ENCODE assay signal across 7 mouse cellular contexts in genomic region chr16:15195931-15196330, GRCm38 (mm10).
DNase-seq lines count a peak whose midpoint lies in the region; ATAC-seq and TF ChIP-seq lines count a peak whose summit lies in the region.
"Not testable (repeated sequence)": the region's sequence is repeated elsewhere in the genome, so short reads cannot be mapped to it uniquely, and the experiment has no call there.

No protein-coding gene starts in this region.

- peak; percentile 10 to 19 for DNase-seq in cerebellum, postnatal 10 days
- peak; percentile 11 for DNase-seq in gastrocnemius, postnatal 14 days
- not testable (repeated sequence) for DNase-seq in limb, embryonic 14.5 days (ENCODE audit: low spot score)

- not testable (repeated sequence) for TF ChIP-seq POLR2A in embryonic fibroblast, embryonic 13.5 days (IDR thresholded peaks at IDR 0.05; ENCODE audit: low read depth, low read length); limb, embryonic 14.5 days (IDR thresholded peaks at IDR 0.05; ENCODE audit: borderline replicate concordance, extremely low read depth, insufficient read depth, insufficient read length); myocyte (IDR thresholded peaks at IDR 0.05; ENCODE audit: insufficient read length, low read depth)

- not testable (repeated sequence) for H3K9ac ChIP-seq in heart, embryonic 15.5 days; kidney, embryonic 14.5 days (ENCODE audit: low read depth, low read length); limb, embryonic 14.5 days (ENCODE audit: low read depth, low read length, severe bottlenecking)

- not testable (repeated sequence) for ATAC-seq in heart, embryonic 15.5 days (replicated peaks; ENCODE audit: insufficient number of reproducible peaks, insufficient read depth, low FRiP score, low read depth); kidney, embryonic 14.5 days (ENCODE audit: low FRiP score, low TSS enrichment); limb, embryonic 14.5 days (ENCODE audit: low FRiP score, low read depth)

- not testable (repeated sequence) for H3K79me2 ChIP-seq in myocyte (ENCODE audit: control insufficient read depth, insufficient read depth)

- H3K9me3 ChIP-seq in heart, embryonic 15.5 days (replicated peaks); kidney, embryonic 14.5 days (ENCODE audit: control insufficient read depth, low read length); limb, embryonic 14.5 days (ENCODE audit: control insufficient read depth, low read length): not testable (repeated sequence)

- intact Hi-C loops in gastrocnemius, postnatal 14 days (cut with DNase I; ENCODE audit: low total_unique reads) = not testable (repeated sequence)

- WGBS in heart, embryonic 15.5 days = 80% methylated on average over 8 of the region's 12 CpGs
- WGBS in kidney, embryonic 14.5 days = 85% methylated on average over 5 of the region's 12 CpGs
- WGBS in limb, embryonic 14.5 days = 85% methylated on average over 6 of the region's 12 CpGs

- peaks cover 29% of the 10 kb centered on the region for H3K4me1 ChIP-seq in embryonic fibroblast, embryonic 13.5 days (ENCODE audit: control insufficient read depth, insufficient read depth, low read length)
- peaks cover 15% of the 10 kb centered on the region for H3K4me1 ChIP-seq in heart, embryonic 15.5 days (replicated peaks)
- peaks cover 11% of the 10 kb centered on the region; the same call in 1 of the 2 replicates for H3K4me1 ChIP-seq in kidney, embryonic 14.5 days (ENCODE audit: control insufficient read depth, insufficient read depth, low read length)
- peaks cover 30% of the 10 kb centered on the region for H3K4me1 ChIP-seq in limb, embryonic 14.5 days (ENCODE audit: control insufficient read depth, insufficient read depth, low read length)

- not testable (repeated sequence) for H3K36me3 ChIP-seq in heart, embryonic 15.5 days; kidney, embryonic 14.5 days (ENCODE audit: control insufficient read depth, insufficient read depth, low read length); limb, embryonic 14.5 days (ENCODE audit: control insufficient read depth, insufficient read depth, low read length); myocyte (ENCODE audit: control insufficient read depth, insufficient read depth)

- H3K4me3 ChIP-seq in embryonic fibroblast, embryonic 13.5 days (ENCODE audit: insufficient read depth, low read length); heart, embryonic 15.5 days; kidney, embryonic 14.5 days (ENCODE audit: low read length); limb, embryonic 14.5 days (replicated peaks; ENCODE audit: low read length); myocyte: not testable (repeated sequence)

- not testable (repeated sequence) for H3ac ChIP-seq in myocyte (ENCODE audit: control insufficient read depth, insufficient read length)

- H3K27ac ChIP-seq in embryonic fibroblast, embryonic 13.5 days (ENCODE audit: insufficient read depth, low read length) = peak overlapping the region; percentile 99
- peak overlapping the region; percentile 73 for H3K27ac ChIP-seq in heart, embryonic 15.5 days
- H3K27ac ChIP-seq in kidney, embryonic 14.5 days (ENCODE audit: low read depth, low read length) = peak overlapping the region; percentile 89
- peak overlapping the region; percentile 76 for H3K27ac ChIP-seq in limb, embryonic 14.5 days (replicated peaks; ENCODE audit: low read depth, low read length)

- not testable (repeated sequence) for H3K4me2 ChIP-seq in heart, embryonic 15.5 days; kidney, embryonic 14.5 days (replicated peaks; ENCODE audit: low read depth, low read length); limb, embryonic 14.5 days (replicated peaks; ENCODE audit: low read depth, low read length, severe bottlenecking)
- H3K4me2 ChIP-seq in myocyte (ENCODE audit: low read depth) = peak overlapping the region; percentile 40

- not testable (repeated sequence) for TF ChIP-seq CTCF in embryonic fibroblast, embryonic 13.5 days (IDR thresholded peaks at IDR 0.05; ENCODE audit: borderline replicate concordance, insufficient read depth, low read length)

- not testable (repeated sequence) for H3K27me3 ChIP-seq in heart, embryonic 15.5 days; kidney, embryonic 14.5 days (ENCODE audit: control insufficient read depth, insufficient read depth, low read length); limb, embryonic 14.5 days (ENCODE audit: control insufficient read depth, insufficient read depth, low read length); myocyte (ENCODE audit: control insufficient read depth, insufficient read depth, insufficient read length)
